Mouse (Mus musculus): ENCODE data around the gene Tekt5. TPM values are rescaled to one million over a fixed set of nuclear protein-coding genes. Genes with fewer than 3 reads are reported as not detected.

Gene Tekt5
- total RNA-seq, 1 experiment from 2014 or later: not detected

DNA sequence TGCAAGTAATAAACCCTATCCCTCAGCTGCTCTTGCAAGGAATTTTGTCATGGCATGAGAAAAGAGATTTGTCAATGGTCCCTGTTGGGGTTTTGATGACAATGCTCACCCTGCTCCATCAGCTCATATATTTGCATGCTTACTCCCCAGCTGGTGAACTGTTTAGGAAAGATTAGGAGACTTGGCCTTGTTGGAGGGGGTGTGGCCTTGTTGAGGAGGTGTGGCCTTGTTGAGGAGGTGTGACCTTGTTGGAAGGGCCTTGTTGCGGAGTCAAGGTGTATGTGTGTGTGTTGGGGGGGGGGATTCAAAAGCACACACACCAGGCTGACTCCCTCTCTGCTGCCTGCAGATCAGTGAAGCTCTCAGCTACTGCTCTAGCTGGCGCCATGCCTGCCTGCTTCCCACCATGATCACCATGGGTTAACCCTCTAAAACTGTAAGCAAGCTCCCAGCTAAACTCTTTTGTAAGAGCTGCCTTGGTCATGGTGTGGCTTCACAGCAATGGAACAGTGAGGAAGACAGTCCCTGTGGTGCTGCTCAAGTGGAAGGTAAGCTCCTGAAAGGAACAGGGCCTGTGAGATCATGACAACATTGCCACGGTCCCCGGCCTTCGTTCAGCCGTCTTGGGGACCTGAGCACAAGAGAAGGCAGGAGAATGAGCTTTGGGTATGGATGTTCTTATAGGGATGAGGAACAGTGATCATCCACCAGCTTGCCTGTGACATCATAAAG, 6.5 kb downstream of the Tekt5 start:
- no peak for ATAC-seq (replicated peaks in 1 of 2; ENCODE audit: insufficient read depth in 1 of 2, low FRiP score in 2 of 2, low TSS enrichment in 1 of 2, low read depth in 1 of 2, poor library complexity in 2 of 2, severe bottlenecking in 2 of 2)

DNA sequence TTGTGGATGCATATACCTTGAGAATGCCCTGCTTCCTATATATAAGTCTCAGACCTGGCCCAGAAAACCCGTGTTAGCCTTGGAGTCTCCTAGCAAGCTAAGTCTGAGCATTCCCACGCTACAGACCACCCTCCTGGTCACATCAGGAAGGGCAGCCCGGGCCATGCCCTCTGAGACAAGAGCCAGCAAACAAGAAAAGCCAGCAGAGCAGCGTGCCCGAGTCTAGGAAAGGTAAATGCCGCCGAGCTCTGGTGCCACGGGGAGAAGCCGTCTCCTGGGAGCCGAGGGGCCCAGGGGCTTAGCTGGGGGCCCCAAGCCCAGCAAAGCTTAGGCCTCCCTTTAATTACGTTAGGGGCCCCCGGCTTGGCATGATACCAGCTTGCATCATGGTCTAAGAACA, 10.0 kb downstream of the Tekt5 start:
- no peak for ATAC-seq (replicated peaks in 1 of 2; ENCODE audit: insufficient read depth in 1 of 2, low FRiP score in 2 of 2, low TSS enrichment in 1 of 2, low read depth in 1 of 2, poor library complexity in 2 of 2, severe bottlenecking in 2 of 2)

DNA sequence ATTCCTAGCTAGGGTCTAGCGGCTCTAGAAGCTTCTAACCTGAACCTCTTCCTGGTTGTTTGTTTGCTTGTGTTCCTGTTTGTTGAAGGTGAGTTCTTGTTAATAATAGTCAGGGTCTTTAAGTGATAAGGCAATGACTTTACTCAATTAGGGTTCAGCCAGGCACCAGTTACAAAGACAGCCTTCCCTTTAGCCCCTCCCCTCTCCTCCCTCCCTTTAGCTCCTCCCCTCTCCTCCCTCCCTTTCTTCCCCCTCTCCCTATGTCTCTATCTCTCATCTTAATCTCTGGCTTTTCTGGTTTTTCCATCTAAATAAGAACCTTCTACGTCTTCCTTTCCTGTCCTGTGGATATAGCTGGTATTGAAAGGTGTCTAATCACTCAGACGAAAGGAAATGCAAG, 10.7 kb downstream of the Tekt5 start:
- peak in 1 of 2 experiments; percentile 34; a peak in 2 of 4 replicates for ATAC-seq (replicated peaks in 1 of 2; ENCODE audit: insufficient read depth in 1 of 2, low FRiP score in 2 of 2, low TSS enrichment in 1 of 2, low read depth in 1 of 2, poor library complexity in 2 of 2, severe bottlenecking in 2 of 2)

DNA sequence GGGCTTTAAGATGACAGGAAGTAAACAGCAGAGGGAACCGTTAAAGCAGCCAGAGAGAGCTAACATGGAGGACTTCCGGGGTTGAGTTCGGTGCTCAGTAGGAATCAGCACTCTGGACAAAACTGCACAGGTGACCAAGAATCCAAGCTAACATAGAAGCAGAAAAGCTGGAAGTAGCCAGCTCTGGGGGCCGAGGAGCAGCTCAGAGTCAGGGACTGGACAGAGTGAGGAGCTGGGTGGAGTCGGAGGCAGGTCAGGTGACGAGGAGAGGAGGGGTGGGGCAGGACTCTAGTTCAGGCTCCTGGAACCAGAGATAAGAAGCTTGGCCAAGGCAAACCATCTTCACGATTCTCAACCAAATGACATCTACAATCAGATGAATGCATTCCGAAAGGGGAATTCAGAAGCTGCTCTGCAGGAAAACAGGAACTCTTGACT, 11.2 kb downstream of the Tekt5 start:
- peak; percentile 78 to 90 for ATAC-seq (replicated peaks in 1 of 2; ENCODE audit: insufficient read depth in 1 of 2, low FRiP score in 2 of 2, low TSS enrichment in 1 of 2, low read depth in 1 of 2, poor library complexity in 2 of 2, severe bottlenecking in 2 of 2)

DNA sequence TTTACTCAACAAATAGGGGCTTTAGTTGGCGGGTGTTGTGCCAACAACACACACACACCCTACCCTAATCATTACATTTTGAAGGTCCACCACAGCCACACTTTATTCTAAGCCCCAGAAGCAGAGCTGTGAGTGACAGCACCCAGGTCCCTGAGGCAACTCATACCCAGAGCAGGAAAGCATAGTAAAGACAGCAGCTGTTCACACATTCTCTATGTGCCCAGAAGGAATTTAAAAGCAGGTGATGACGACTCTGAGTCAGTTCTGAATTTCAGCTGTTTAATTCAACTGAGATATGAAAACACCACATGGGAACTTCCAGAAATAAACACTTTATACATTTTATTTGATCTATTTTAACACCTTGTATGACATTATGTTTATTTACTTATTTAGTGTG, 15.8 kb downstream of the Tekt5 start:
- ATAC-seq (replicated peaks in 1 of 2; ENCODE audit: insufficient read depth in 1 of 2, low FRiP score in 2 of 2, low TSS enrichment in 1 of 2, low read depth in 1 of 2, poor library complexity in 2 of 2, severe bottlenecking in 2 of 2): no peak

DNA sequence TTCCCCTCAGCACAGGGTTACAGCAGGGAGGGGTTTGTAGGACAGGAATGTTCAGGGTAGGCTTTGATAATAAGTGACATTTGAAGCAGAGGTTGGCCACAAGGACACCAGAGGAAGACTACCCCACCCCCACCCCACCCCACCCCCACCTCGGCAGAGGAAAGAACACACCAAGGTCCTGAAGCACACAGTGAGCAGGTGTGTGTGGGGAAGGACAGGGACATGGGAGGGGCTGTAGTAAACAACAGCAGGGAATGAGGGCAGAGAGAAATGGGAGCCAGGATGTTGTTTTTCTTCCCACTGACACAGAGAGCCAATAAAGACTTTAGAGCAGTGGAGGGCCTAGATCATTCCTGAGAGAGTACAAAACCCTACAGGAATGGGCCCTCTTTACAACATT, 18.0 kb downstream of the Tekt5 start:
- ATAC-seq (replicated peaks in 1 of 2; ENCODE audit: insufficient read depth in 1 of 2, low FRiP score in 2 of 2, low TSS enrichment in 1 of 2, low read depth in 1 of 2, poor library complexity in 2 of 2, severe bottlenecking in 2 of 2): no peak

DNA sequence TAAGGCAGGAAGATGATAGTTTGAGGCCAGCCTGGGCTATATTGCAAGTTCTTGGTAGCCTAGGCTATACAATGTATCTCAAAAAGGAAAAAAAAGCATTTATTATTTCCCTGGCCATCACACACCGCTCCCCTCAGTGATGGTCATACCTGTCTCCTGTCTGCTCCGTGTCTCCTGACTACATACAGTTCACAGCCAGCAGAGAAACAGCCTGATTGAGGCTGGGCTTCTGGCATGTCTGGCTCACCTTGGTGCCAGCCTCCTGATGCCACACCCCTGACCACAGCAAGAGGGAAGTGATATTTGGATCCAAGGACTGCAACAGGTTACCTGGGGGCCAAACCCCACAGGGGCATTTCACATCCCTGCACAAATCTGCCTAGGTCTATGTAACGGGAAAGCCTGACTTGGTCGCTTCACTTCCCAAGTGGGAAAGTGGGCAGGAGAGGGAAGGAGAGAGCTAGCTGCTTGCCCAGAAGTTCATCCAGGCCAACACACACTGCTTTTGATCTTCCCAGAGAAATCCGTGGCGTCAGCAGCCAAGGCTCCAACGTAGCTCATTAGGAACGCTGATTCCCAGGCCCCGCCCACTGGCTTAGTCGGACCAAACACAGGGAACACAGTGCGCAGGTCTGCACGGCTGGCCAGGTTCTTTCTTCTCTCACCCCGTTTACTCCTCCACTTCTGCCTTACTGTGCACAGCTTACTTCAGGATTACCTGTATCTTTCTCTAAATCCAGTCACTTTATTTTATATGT, 20.9 kb downstream of the Tekt5 start:
- no peak for ATAC-seq (replicated peaks in 1 of 2; ENCODE audit: insufficient read depth in 1 of 2, low FRiP score in 2 of 2, low TSS enrichment in 1 of 2, low read depth in 1 of 2, poor library complexity in 2 of 2, severe bottlenecking in 2 of 2)

DNA sequence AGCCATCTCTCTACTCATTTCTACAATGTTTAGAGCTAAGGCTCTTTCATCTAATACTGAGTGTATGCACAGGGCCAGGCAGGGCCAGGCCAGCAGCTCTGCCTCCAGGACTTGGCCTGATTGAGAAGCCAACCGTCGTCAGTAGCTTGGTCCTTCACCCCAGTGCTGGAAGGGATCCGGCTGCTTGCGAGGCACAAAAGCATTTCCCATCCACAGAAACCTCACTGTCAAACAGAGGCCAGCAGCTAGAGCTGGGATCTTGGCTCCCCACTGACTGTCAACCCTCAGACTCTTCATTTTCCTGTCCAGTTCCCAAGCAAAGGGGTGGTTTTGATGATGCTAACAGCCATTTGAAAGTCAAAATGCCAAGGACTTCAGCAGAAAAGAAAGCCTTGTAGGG, 22.9 kb downstream of the Tekt5 start:
- ATAC-seq (replicated peaks in 1 of 2; ENCODE audit: insufficient read depth in 1 of 2, low FRiP score in 2 of 2, low TSS enrichment in 1 of 2, low read depth in 1 of 2, poor library complexity in 2 of 2, severe bottlenecking in 2 of 2): no peak

DNA sequence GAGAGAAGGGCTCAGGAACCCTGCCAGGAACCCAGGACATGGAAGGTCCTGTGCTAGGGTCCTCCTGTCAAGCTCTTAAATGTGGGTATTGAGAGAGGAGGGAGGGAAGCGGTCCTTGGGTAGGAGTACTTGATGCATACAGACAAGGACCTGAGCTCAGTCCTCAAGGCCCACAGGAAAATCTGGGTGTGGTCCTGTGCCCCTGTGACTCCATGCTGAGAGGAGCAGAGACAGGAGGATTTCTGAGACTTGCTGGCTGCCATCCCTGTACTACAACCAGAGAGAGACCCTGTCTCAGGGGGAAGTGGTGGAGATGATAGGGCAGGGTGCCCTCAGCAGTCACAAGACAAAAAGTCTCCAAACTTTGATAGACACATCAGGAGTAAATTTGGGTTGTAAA, 25.3 kb downstream of the Tekt5 start:
- ATAC-seq (replicated peaks in 1 of 2; ENCODE audit: insufficient read depth in 1 of 2, low FRiP score in 2 of 2, low TSS enrichment in 1 of 2, low read depth in 1 of 2, poor library complexity in 2 of 2, severe bottlenecking in 2 of 2): no peak; a peak in 1 of 4 replicates

DNA sequence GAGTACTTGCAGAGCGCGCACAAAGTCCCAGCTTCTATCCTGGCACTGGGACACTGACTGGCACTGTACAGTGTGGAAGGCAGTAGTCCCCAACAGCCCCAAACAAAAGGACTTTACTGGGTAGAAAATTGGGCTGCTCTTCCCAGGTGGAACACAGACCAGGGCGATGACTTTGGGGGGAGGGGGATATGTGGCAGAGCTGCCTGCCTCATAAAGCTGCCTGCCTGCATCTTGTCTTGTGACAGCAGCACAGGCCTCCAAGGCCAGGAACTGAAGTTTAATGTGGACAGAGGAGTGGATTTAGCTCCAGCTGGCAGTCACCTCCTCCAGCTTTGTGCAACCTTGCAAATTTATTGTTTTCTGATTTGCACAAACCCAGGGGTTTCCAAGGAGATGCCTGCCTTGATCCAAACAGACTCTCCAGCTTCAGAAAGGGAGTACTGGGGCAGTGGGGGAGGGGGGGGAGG, 25.8 kb downstream of the Tekt5 start:
- no peak for ATAC-seq (replicated peaks in 1 of 2; ENCODE audit: insufficient read depth in 1 of 2, low FRiP score in 2 of 2, low TSS enrichment in 1 of 2, low read depth in 1 of 2, poor library complexity in 2 of 2, severe bottlenecking in 2 of 2)

DNA sequence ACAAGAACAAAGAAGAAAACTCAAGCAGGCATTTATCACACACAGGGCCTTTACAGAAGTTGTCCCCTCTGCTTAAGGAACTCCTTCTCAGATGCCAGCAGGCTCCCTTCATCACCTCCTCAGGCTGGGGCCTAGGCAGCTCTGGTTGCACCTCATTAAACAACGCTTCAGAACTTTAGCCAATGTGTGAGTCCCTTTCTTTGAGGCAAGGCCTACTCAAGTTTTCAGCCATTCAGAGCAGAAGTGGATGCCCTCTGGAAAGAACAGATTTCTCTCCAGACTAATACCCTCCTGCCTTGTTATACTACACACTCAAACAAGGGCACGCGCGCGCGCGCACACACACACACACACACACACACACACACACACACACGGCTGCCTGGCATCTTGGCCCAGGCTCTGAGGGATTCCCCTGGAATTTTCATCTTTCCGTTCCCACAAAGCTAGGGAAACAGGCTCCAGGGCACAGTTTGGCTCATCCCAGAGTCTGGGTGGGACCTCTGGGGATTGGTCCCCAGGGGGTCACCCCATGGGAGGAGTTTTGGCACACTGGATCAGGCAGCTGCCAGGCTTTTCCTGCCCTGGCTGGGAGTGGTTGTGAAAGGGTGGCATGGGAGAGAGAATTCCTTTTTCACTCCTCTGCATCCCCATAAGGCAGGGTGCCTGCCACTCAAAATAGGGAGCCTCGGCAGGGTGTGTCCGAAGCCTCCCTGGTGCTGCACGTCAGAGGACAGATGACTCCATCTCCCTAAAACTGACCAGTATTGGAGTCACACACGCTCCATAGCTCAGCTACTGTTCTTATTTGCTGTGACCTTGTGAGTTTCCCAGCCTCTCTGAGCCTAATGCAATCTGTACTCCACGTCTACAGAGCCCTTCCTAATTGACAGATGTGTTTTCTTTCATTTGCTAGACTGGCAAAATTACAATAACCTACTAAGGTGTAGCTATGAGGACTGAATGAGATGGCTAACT, 28.8 kb downstream of the Tekt5 start:
- no peak for ATAC-seq (replicated peaks in 1 of 2; ENCODE audit: insufficient read depth in 1 of 2, low FRiP score in 2 of 2, low TSS enrichment in 1 of 2, low read depth in 1 of 2, poor library complexity in 2 of 2, severe bottlenecking in 2 of 2)

DNA sequence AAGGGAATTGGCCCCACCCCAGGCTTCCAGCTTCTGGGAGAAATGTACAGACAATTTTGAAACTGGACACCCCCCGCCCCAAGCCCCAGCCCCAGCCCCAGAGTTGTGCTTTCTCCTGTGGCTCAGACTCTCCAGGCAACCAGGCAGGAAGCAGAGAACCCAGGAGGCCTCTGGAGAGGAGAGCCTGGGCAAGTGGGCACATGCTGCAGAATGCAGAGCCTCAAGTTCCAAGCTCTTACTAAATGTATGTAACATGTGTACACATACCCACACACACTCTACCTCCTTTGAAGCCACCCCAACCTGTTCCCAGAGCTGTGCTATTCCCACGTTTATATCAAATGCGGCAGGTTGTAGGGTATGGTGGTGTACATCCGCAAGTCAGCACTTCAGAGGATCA, 29.5 kb downstream of the Tekt5 start:
- no peak for ATAC-seq (replicated peaks in 1 of 2; ENCODE audit: insufficient read depth in 1 of 2, low FRiP score in 2 of 2, low TSS enrichment in 1 of 2, low read depth in 1 of 2, poor library complexity in 2 of 2, severe bottlenecking in 2 of 2)

DNA sequence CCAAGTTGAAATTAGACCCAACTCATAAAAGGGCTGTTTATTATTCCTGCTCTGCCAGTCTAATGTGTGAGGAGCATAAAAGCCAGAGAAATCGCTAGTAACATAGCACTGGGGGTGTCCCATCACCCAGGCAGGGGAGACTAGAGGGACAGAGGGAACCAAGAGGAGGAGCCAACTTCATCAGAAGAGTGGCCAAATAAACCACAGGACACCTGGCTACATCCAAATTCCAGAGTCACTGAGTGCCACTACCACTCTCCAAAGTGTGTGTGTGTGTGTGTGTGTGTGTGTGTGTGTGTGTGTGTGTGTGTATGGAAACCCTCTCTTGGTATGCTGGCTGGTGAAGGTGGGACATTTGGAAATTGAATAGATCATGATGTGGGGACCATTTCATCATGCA, 32.2 kb downstream of the Tekt5 start:
- no peak for ATAC-seq (replicated peaks in 1 of 2; ENCODE audit: insufficient read depth in 1 of 2, low FRiP score in 2 of 2, low TSS enrichment in 1 of 2, low read depth in 1 of 2, poor library complexity in 2 of 2, severe bottlenecking in 2 of 2)

DNA sequence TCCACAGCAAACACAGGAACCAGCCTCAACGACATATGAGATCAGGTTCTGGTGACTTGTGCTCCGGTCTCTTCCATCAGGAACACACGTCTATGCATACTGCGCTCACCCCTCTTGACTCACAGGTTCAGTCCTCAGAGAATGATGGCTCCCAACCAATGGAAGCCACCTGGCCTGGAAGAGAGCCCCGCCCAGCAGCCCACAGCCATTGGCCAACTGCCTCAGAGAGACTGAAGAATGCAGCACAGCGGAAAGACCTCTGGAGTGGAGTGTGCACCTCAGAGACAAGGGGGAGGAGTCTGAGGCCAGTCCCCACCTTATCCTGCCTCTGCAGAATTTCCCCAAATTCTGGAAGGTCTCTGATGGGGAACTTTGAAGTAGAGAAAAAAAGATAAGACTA, 36.0 kb downstream of the Tekt5 start:
- ATAC-seq (replicated peaks in 1 of 2; ENCODE audit: insufficient read depth in 1 of 2, low FRiP score in 2 of 2, low TSS enrichment in 1 of 2, low read depth in 1 of 2, poor library complexity in 2 of 2, severe bottlenecking in 2 of 2): no peak

DNA sequence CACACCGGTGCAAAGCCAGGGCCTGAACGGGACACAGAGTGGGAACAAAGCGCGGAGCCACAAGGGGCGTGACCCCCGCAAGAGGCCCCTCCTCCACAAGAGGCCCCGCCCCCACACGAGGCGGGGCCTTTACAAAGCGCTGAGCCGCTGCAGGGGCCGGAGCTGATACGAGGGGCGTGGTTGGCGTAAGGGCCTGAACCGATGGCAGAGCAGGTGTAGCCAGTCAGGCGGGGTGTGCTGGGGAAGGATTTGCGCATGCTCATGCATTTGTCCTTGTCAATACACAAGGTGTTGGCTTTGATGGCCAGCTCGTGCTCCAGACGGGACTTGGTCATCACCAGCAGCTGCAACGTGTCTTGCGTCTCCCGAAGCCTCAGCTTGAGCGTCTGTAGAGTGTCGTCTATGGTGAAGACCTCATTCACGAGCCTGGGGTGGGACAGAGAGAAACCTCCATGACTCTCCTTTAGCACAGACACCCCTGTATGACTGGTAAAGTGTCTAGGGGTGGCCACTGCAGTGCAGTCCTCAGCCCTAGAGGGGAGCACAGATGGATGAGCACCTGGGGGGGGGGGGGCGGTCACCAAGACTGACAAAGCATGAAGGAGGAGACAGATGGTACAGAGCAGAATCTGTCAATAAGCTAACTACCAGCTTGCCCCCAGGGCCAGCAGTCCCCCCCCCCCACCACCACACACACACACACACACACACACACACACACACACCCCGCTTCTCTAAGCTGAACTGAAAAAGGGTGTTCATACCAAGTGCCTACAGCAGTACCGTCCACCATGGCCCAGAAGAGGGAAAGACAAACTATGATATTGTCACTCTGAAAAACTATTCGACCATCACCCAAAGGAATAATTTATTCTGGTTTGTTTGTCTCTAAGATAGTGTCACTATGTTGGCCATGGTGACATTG, 37.0 kb downstream of the Tekt5 start:
- peak; percentile 78 to 82 for ATAC-seq (replicated peaks in 1 of 2; ENCODE audit: insufficient read depth in 1 of 2, low FRiP score in 2 of 2, low TSS enrichment in 1 of 2, low read depth in 1 of 2, poor library complexity in 2 of 2, severe bottlenecking in 2 of 2)

DNA sequence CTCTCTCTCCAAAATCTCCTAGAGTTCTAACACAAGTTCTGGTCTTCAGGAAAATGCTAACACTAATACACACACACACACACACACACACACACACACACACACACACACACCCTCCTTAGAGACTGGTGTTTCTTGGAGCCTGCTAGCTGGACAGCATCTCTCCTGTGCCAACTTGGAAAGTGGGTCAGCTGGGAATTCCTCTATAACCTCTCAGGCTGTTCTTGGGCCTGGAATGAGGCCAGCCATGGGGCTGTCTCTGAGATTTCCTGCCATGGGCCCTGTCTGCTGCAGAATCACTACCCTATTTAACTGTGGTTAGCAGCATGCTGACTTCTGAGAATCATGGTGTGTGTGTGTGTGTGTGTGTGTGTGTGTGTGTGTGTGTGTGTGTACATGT, 40.3 kb downstream of the Tekt5 start:
- no peak for ATAC-seq (replicated peaks in 1 of 2; ENCODE audit: insufficient read depth in 1 of 2, low FRiP score in 2 of 2, low TSS enrichment in 1 of 2, low read depth in 1 of 2, poor library complexity in 2 of 2, severe bottlenecking in 2 of 2)

Data from hematopoietic stem cell, adult 5-6 weeks (primary cell).